Mouse (Mus musculus): ENCODE measurements around the gene Hsp90ab1. TPM values are rescaled to one million over a fixed set of nuclear protein-coding genes. Genes with fewer than 3 reads are reported as not detected.
A peak's percentile ranks its signal among the peaks of the same experiment; 100 is the strongest.

Gene Hsp90ab1
- 677 and 1,066 TPM in 2 replicates for polyA plus RNA-seq (2012; rRNA removed)

- TF ChIP-seq CTCF (IDR thresholded peaks at IDR 0.05; ENCODE audit: borderline replicate concordance, extremely low read depth, insufficient read depth, insufficient read length) (no peak), POLR2A (IDR thresholded peaks at IDR 0.05; ENCODE audit: borderline replicate concordance, extremely low read depth, insufficient read depth, insufficient read length, poor library complexity, severe bottlenecking) (peak; percentile 98; the same call in 1 of the 2 replicates)
- peak; percentile 99 for DNase-seq (ENCODE audit: low read depth)
These were observed at the start of gene Hsp90ab1 for GRCm38 (mm10) chr17:45573087-45573779. Hsp90ab1 (minus strand) TSS chr17:45573271.

- DNase-seq (ENCODE audit: low read depth) = no peak
- TF ChIP-seq POLR2A (IDR thresholded peaks at IDR 0.05; ENCODE audit: borderline replicate concordance, extremely low read depth, insufficient read depth, insufficient read length, poor library complexity, severe bottlenecking) (no peak), CTCF (IDR thresholded peaks at IDR 0.05; ENCODE audit: borderline replicate concordance, extremely low read depth, insufficient read depth, insufficient read length) (no peak)
These were observed 46.5 kb upstream of the Hsp90ab1 start for GRCm38 (mm10) chr17:45619386-45620256.

- TF ChIP-seq POLR2A (IDR thresholded peaks at IDR 0.05; ENCODE audit: borderline replicate concordance, extremely low read depth, insufficient read depth, insufficient read length, poor library complexity, severe bottlenecking) (no peak), CTCF (IDR thresholded peaks at IDR 0.05; ENCODE audit: borderline replicate concordance, extremely low read depth, insufficient read depth, insufficient read length) (no peak)
- DNase-seq (ENCODE audit: low read depth) = peak; percentile 19
These were observed 45.9 kb upstream of the Hsp90ab1 start for GRCm38 (mm10) chr17:45618941-45619385.

GRCm38 (mm10) chr17:45617655-45618054, 44.6 kb upstream of the Hsp90ab1 start:
- no peak for DNase-seq (ENCODE audit: low read depth)

GRCm38 (mm10) chr17:45616679-45617078, 43.6 kb upstream of the Hsp90ab1 start:
- no peak for TF ChIP-seq CTCF (IDR thresholded peaks at IDR 0.05; ENCODE audit: borderline replicate concordance, extremely low read depth, insufficient read depth, insufficient read length)
- TF ChIP-seq POLR2A (IDR thresholded peaks at IDR 0.05; ENCODE audit: borderline replicate concordance, extremely low read depth, insufficient read depth, insufficient read length, poor library complexity, severe bottlenecking) = no peak

More at GRCm38 (mm10) chr17:45617655-45618054, 44.6 kb upstream of the Hsp90ab1 start:
- TF ChIP-seq CTCF (IDR thresholded peaks at IDR 0.05; ENCODE audit: borderline replicate concordance, extremely low read depth, insufficient read depth, insufficient read length) = no peak
- TF ChIP-seq POLR2A (IDR thresholded peaks at IDR 0.05; ENCODE audit: borderline replicate concordance, extremely low read depth, insufficient read depth, insufficient read length, poor library complexity, severe bottlenecking) = no peak

GRCm38 (mm10) chr17:45616046-45616650, 43.1 kb upstream of the Hsp90ab1 start:
- no peak for DNase-seq (ENCODE audit: low read depth)
- no peak for TF ChIP-seq POLR2A (IDR thresholded peaks at IDR 0.05; ENCODE audit: borderline replicate concordance, extremely low read depth, insufficient read depth, insufficient read length, poor library complexity, severe bottlenecking)
- no peak for TF ChIP-seq CTCF (IDR thresholded peaks at IDR 0.05; ENCODE audit: borderline replicate concordance, extremely low read depth, insufficient read depth, insufficient read length)

More at GRCm38 (mm10) chr17:45616679-45617078, 43.6 kb upstream of the Hsp90ab1 start:
- no peak for DNase-seq (ENCODE audit: low read depth)

- TF ChIP-seq POLR2A (IDR thresholded peaks at IDR 0.05; ENCODE audit: borderline replicate concordance, extremely low read depth, insufficient read depth, insufficient read length, poor library complexity, severe bottlenecking) (no peak), CTCF (IDR thresholded peaks at IDR 0.05; ENCODE audit: borderline replicate concordance, extremely low read depth, insufficient read depth, insufficient read length) (no peak)
- DNase-seq (ENCODE audit: low read depth) = no peak
These were observed 39.9 kb upstream of the Hsp90ab1 start for GRCm38 (mm10) chr17:45612921-45613320.

GRCm38 (mm10) chr17:45612008-45612407, 38.9 kb upstream of the Hsp90ab1 start:
- no peak for DNase-seq (ENCODE audit: low read depth)
- no peak for TF ChIP-seq CTCF (IDR thresholded peaks at IDR 0.05; ENCODE audit: borderline replicate concordance, extremely low read depth, insufficient read depth, insufficient read length)
- TF ChIP-seq POLR2A (IDR thresholded peaks at IDR 0.05; ENCODE audit: borderline replicate concordance, extremely low read depth, insufficient read depth, insufficient read length, poor library complexity, severe bottlenecking) = no peak

- TF ChIP-seq POLR2A (IDR thresholded peaks at IDR 0.05; ENCODE audit: borderline replicate concordance, extremely low read depth, insufficient read depth, insufficient read length, poor library complexity, severe bottlenecking) (no peak), CTCF (IDR thresholded peaks at IDR 0.05; ENCODE audit: borderline replicate concordance, extremely low read depth, insufficient read depth, insufficient read length) (no peak)
- no peak for DNase-seq (ENCODE audit: low read depth)
These were observed 37.2 kb upstream of the Hsp90ab1 start for GRCm38 (mm10) chr17:45610144-45610866.

- TF ChIP-seq POLR2A (IDR thresholded peaks at IDR 0.05; ENCODE audit: borderline replicate concordance, extremely low read depth, insufficient read depth, insufficient read length, poor library complexity, severe bottlenecking) (no peak), CTCF (IDR thresholded peaks at IDR 0.05; ENCODE audit: borderline replicate concordance, extremely low read depth, insufficient read depth, insufficient read length) (no peak)
- DNase-seq (ENCODE audit: low read depth) = no peak
These were observed 35.3 kb upstream of the Hsp90ab1 start for GRCm38 (mm10) chr17:45608396-45608795.

Measured in brain, embryonic 14.5 days (tissue).